Mouse (Mus musculus) brain, embryonic 14.5 days (tissue): ENCODE measurements around the gene Zbp1.

Experiments
- CTCF ChIP-seq: fragments of 200-500 bp; IDR thresholded peaks from 2 replicates; pipeline ENCODE4 v1.5.1; 2012; ENCODE audit warnings: inconsistent platforms, mild to moderate bottlenecking, moderate library complexity, borderline replicate concordance; ENCODE audit not compliant: insufficient read depth, insufficient read length; ENCODE audit errors: extremely low read depth
- POLR2A ChIP-seq: fragments of 200-500 bp; IDR thresholded peaks from 2 replicates; pipeline ENCODE4 v1.6.1; 2012; ENCODE audit warnings: mild to moderate bottlenecking, inconsistent platforms, borderline replicate concordance; ENCODE audit not compliant: poor library complexity, insufficient read depth, insufficient read length, severe bottlenecking; ENCODE audit errors: extremely low read depth

GRCm38 (mm10) chr2:173212227-173212626 lies 6.5 kb downstream of the Zbp1 start:
- no peak for TF ChIP-seq CTCF
- TF ChIP-seq POLR2A = no peak
